Mouse (Mus musculus) midbrain, embryonic 14.5 days (tissue): ENCODE results near the gene Prpf40a. TPM values are rescaled to one million over a fixed set of nuclear protein-coding genes. Genes with fewer than 3 reads are reported as not detected.

ENCODE experiments used
- ATAC-seq: fragments of 200-750 bp; cut with Nextera tagmentation; 2 replicates; pipeline ENCODE4 v1.8.0; 2017; ENCODE audit warnings: moderate number of reproducible peaks, moderate library complexity; ENCODE audit not compliant: low FRiP score, low TSS enrichment
- DNase-seq: peaks from one replicate; pipeline ENCODE4 v3.0.0-alpha.2; 2015
- H3K27ac ChIP-seq: fragments of 300-500 bp; sonication (generic); replicated peaks from 2 replicates; pipeline ENCODE4 v1.5.1; 2014; ENCODE audit warnings: mild to moderate bottlenecking, low read depth, low read length, moderate library complexity
- H3K27me3 ChIP-seq: fragments of 300-500 bp; sonication (generic); 2 replicates; pipeline ENCODE4 v1.6.1; 2014; ENCODE audit warnings: low read length, control low read depth, mixed read lengths; ENCODE audit not compliant: control insufficient read depth, insufficient read depth
- H3K36me3 ChIP-seq: fragments of 300-500 bp; sonication (generic); 2 replicates; pipeline ENCODE4 v1.6.1; 2014; ENCODE audit warnings: low read length, control low read depth; ENCODE audit not compliant: control insufficient read depth, insufficient read depth
- H3K4me1 ChIP-seq: fragments of 300-500 bp; sonication (generic); 2 replicates; pipeline ENCODE4 v1.6.1; 2014; ENCODE audit warnings: mild to moderate bottlenecking, antibody characterized with exemption, low read length, control low read depth; ENCODE audit not compliant: control insufficient read depth, insufficient read depth
- H3K4me2 ChIP-seq: fragments of 300-500 bp; sonication (generic); 2 replicates; pipeline ENCODE4 v1.6.1; 2014; ENCODE audit warnings: mild to moderate bottlenecking, low read length, moderate library complexity
- H3K4me3 ChIP-seq: fragments of 300-500 bp; sonication (generic); replicated peaks from 2 replicates; pipeline ENCODE4 v1.5.1; 2014; ENCODE audit warnings: low read depth, low read length
- H3K9ac ChIP-seq: fragments of 300-500 bp; sonication (generic); replicated peaks from 2 replicates; pipeline ENCODE4 v1.6.1; 2014; ENCODE audit warnings: mild to moderate bottlenecking, low read length, moderate library complexity
- H3K9me3 ChIP-seq: fragments of 300-500 bp; sonication (generic); 2 replicates; pipeline ENCODE4 v1.6.1; 2016; ENCODE audit warnings: low read length, control low read depth, mixed read lengths; ENCODE audit not compliant: control insufficient read depth
- WGBS: fragments of 180-500 bp; shearing (Covaris S2); extraction: QIAGEN DNeasy Blood & Tissue Kit; methylation state at CpG from one replicate; pipeline ENCODE4 v1.1.7; 2014; 5-methylcytosine and 5-hydroxymethylcytosine counted together
- polyA plus RNA-seq: library from polyadenylated mRNA; unstranded; fragments of >200 nt; fragmentation: Nextera tagmentation; extraction: Ambion mirVana; gene quantifications from 2 replicates; pipeline ENCODE4 v1.2.1, GENCODE M21; 2014

The Prpf40a gene
- polyA plus RNA-seq, 1 experiment from 2014 or later = 139 TPM

- DNase-seq (peak; percentile 59), ATAC-seq (no peak)
- under 1% methylated on average over 20 of the region's 20 CpGs for WGBS
- Histone ChIP-seq H3K27ac (peak overlapping the region; percentile 97), H3K4me3 (peak overlapping the region; percentile 88), H3K9me3 (no peaks in the 10 kb centered on the region), H3K27me3 (no peaks in the 10 kb centered on the region), H3K4me1 (peaks cover 12% of the 10 kb centered on the region; the same call in 1 of the 2 replicates), H3K4me2 (peak overlapping the region; percentile 60), H3K9ac (peak overlapping the region; percentile 75), H3K36me3 (peaks cover 31% of the 10 kb centered on the region)
Observed at GRCm38 (mm10) chr2:53192386-53192785, 1.3 kb upstream of the Prpf40a start.

GRCm38 (mm10) chr2:53191523-53192220, 588 bp upstream of the Prpf40a start, which contains the start of gene Arl6ip6:
Gene Arl6ip6, plus strand, starts transcription at chr2:53191726.
- Histone ChIP-seq H3K4me1 (peaks cover 12% of the 10 kb centered on the region; the same call in 1 of the 2 replicates), H3K4me2 (peak within 1 kb of the TSS; percentile 64), H3K9me3 (no peaks in the 10 kb centered on the region), H3K4me3 (peak within 1 kb of the TSS; percentile 88), H3K9ac (peak within 1 kb of the TSS; percentile 84), H3K36me3 (peaks cover 29% of the 10 kb centered on the region), H3K27ac (peak within 1 kb of the TSS; percentile 97), H3K27me3 (no peaks in the 10 kb centered on the region)
- ATAC-seq (peak; percentile 91), DNase-seq (peak; percentile 97)
- WGBS = under 1% methylated on average over 77 of the region's 82 CpGs

- no peak for ATAC-seq
- WGBS = 75% methylated on average over 3 of the region's 3 CpGs
- Histone ChIP-seq H3K27ac (no peak overlapping the region), H3K4me1 (peaks cover 12% of the 10 kb centered on the region; the same call in 1 of the 2 replicates), H3K9me3 (no peaks in the 10 kb centered on the region), H3K4me3 (peak overlapping the region; percentile 88), H3K4me2 (peak overlapping the region; percentile 64), H3K9ac (no peak overlapping the region), H3K36me3 (peaks cover 23% of the 10 kb centered on the region; the same call in 1 of the 2 replicates), H3K27me3 (no peaks in the 10 kb centered on the region)
- no peak for DNase-seq
Observed at GRCm38 (mm10) chr2:53189811-53190210, 1.3 kb downstream of the Prpf40a start.

GRCm38 (mm10) chr2:53179876-53180275, 11.2 kb downstream of the Prpf40a start:
- no peak overlapping the region for H3K27ac ChIP-seq
- no peaks in the 10 kb centered on the region for H3K4me1 ChIP-seq
- H3K27me3 ChIP-seq = no peaks in the 10 kb centered on the region
- H3K4me2 ChIP-seq = no peak overlapping the region
- no peak for DNase-seq
- no peak for ATAC-seq
- H3K4me3 ChIP-seq = no peak overlapping the region
- no peaks in the 10 kb centered on the region for H3K9me3 ChIP-seq
- H3K9ac ChIP-seq = no peak overlapping the region
- peaks cover 13% of the 10 kb centered on the region for H3K36me3 ChIP-seq

GRCm38 (mm10) chr2:53178966-53179365, 12.1 kb downstream of the Prpf40a start:
- no peaks in the 10 kb centered on the region for H3K27me3 ChIP-seq
- H3K9ac ChIP-seq = no peak overlapping the region
- peaks cover 22% of the 10 kb centered on the region for H3K36me3 ChIP-seq
- H3K27ac ChIP-seq = no peak overlapping the region
- no peaks in the 10 kb centered on the region for H3K4me1 ChIP-seq
- ATAC-seq (no peak), DNase-seq (no peak)
- H3K4me3 ChIP-seq = no peak overlapping the region
- H3K4me2 ChIP-seq = no peak overlapping the region
- WGBS = 76% methylated on average over 3 of the region's 3 CpGs
- no peaks in the 10 kb centered on the region for H3K9me3 ChIP-seq

GRCm38 (mm10) chr2:53173966-53174365, 17.1 kb downstream of the Prpf40a start:
- Histone ChIP-seq H3K9me3 (no peaks in the 10 kb centered on the region), H3K4me2 (no peak overlapping the region), H3K27me3 (no peaks in the 10 kb centered on the region), H3K9ac (no peak overlapping the region), H3K36me3 (peaks cover 30% of the 10 kb centered on the region), H3K4me3 (no peak overlapping the region), H3K27ac (no peak overlapping the region), H3K4me1 (no peaks in the 10 kb centered on the region)
- ATAC-seq = no peak
- no peak for DNase-seq

- Histone ChIP-seq H3K9me3 (no peaks in the 10 kb centered on the region), H3K4me1 (no peaks in the 10 kb centered on the region), H3K36me3 (peaks cover 61% of the 10 kb centered on the region), H3K9ac (no peak overlapping the region), H3K4me3 (no peak overlapping the region), H3K4me2 (no peak overlapping the region), H3K27me3 (no peaks in the 10 kb centered on the region), H3K27ac (no peak overlapping the region)
- ATAC-seq (no peak), DNase-seq (no peak)
Observed at GRCm38 (mm10) chr2:53146852-53147251, 44.2 kb downstream of the Prpf40a start.

GRCm38 (mm10) chr2:53131567-53131966, 59.5 kb downstream of the Prpf40a start:
- Histone ChIP-seq H3K27me3 (no peaks in the 10 kb centered on the region), H3K9ac (no peak overlapping the region), H3K4me1 (no peaks in the 10 kb centered on the region), H3K4me3 (no peak overlapping the region), H3K9me3 (no peaks in the 10 kb centered on the region), H3K27ac (no peak overlapping the region), H3K4me2 (no peak overlapping the region), H3K36me3 (peaks cover 67% of the 10 kb centered on the region)
- no peak for ATAC-seq
- no peak for DNase-seq
- WGBS = 95% methylated on average over 9 of the region's 9 CpGs

- WGBS = 90% methylated on average over 6 of the region's 6 CpGs
- H3K4me1 ChIP-seq = no peaks in the 10 kb centered on the region
- ATAC-seq (no peak), DNase-seq (no peak)
- peaks cover 69% of the 10 kb centered on the region for H3K36me3 ChIP-seq
- H3K9ac ChIP-seq = no peak overlapping the region
- H3K27ac ChIP-seq = no peak overlapping the region
- H3K4me3 ChIP-seq = no peak overlapping the region
- H3K27me3 ChIP-seq = no peaks in the 10 kb centered on the region
- no peaks in the 10 kb centered on the region for H3K9me3 ChIP-seq
- no peak overlapping the region for H3K4me2 ChIP-seq
Observed at GRCm38 (mm10) chr2:53129070-53129469, 62.0 kb downstream of the Prpf40a start.
